Comparison of ENCODE assay signal across 7 mouse cellular contexts in genomic region chr11:97415712-97416636, GRCm38 (mm10). TPM values are rescaled to one million over a fixed set of nuclear protein-coding genes. Genes with fewer than 3 reads are reported as not detected.
DNase-seq lines count a peak whose midpoint lies in the region; ATAC-seq and TF ChIP-seq lines count a peak whose summit lies in the region.

No protein-coding gene starts in this region.

- H3K4me3 ChIP-seq in C2C12 (ENCODE audit: insufficient read depth, poor library complexity, severe bottlenecking), result peak overlapping the region; percentile 80
- peak overlapping the region; percentile 91 for H3K4me3 ChIP-seq in embryonic fibroblast, embryonic 13.5 days (ENCODE audit: insufficient read depth, low read length)
- peak overlapping the region; percentile 87 for H3K4me3 ChIP-seq in limb, embryonic 15.5 days
- peak overlapping the region; percentile 36 for H3K4me3 ChIP-seq in myocyte

- H3K79me2 ChIP-seq in C2C12 (ENCODE audit: control insufficient read depth, insufficient read depth) (peaks cover 53% of the 10 kb centered on the region), myocyte (ENCODE audit: control insufficient read depth, insufficient read depth) (peaks cover 47% of the 10 kb centered on the region)

- 2% methylated on average over 49 of the region's 49 CpGs for WGBS in limb, embryonic 15.5 days

- intact Hi-C loops in heart, postnatal 25 days (cut with DNase I), result no loop called here

- no peaks in the 10 kb centered on the region for H3K36me3 ChIP-seq in C2C12 (ENCODE audit: control insufficient read depth, insufficient read depth)
- H3K36me3 ChIP-seq in limb, embryonic 15.5 days, result no peaks in the 10 kb centered on the region
- H3K36me3 ChIP-seq in myocyte (ENCODE audit: control insufficient read depth, insufficient read depth), result no peaks in the 10 kb centered on the region

- H3K4me2 ChIP-seq in limb, embryonic 15.5 days, result peak overlapping the region; percentile 85
- H3K4me2 ChIP-seq in myocyte (ENCODE audit: low read depth), result peak overlapping the region; percentile 99

- ATAC-seq in limb, embryonic 15.5 days (ENCODE audit: insufficient number of reproducible peaks, low FRiP score, low TSS enrichment, low read depth), result peak; percentile 45; the same call in 1 of the 2 replicates

- DNase-seq in ES-CJ7 (ENCODE audit: low read depth, low spot score), result peak; percentile 90
- peak; percentile 54 for DNase-seq in heart, postnatal 25 days (ENCODE audit: low spot score)
- no peak for DNase-seq in frontal cortex, postnatal 36 days (ENCODE audit: low spot score in 2 of 2)

- H3K27me3 ChIP-seq in C2C12 (ENCODE audit: control insufficient read depth, insufficient read depth, insufficient read length) (no peaks in the 10 kb centered on the region), myocyte (ENCODE audit: control insufficient read depth, insufficient read depth, insufficient read length) (no peaks in the 10 kb centered on the region)
- H3K27me3 ChIP-seq in limb, embryonic 15.5 days, result no peaks in the 10 kb centered on the region

- H3K9me3 ChIP-seq in limb, embryonic 15.5 days, result no peaks in the 10 kb centered on the region

- TF ChIP-seq POLR2A in embryonic fibroblast, embryonic 13.5 days (IDR thresholded peaks at IDR 0.05; ENCODE audit: low read depth, low read length), result no peak; the same call in 1 of the 2 replicates
- no peak for TF ChIP-seq POLR2A in myocyte (IDR thresholded peaks at IDR 0.05; ENCODE audit: insufficient read length, low read depth)

- peak overlapping the region; percentile 70 for H3K27ac ChIP-seq in embryonic fibroblast, embryonic 13.5 days (ENCODE audit: insufficient read depth, low read length)
- peak overlapping the region; percentile 93 for H3K27ac ChIP-seq in limb, embryonic 15.5 days

- H3K79me3 ChIP-seq in C2C12 (ENCODE audit: low read depth), result peaks cover 31% of the 10 kb centered on the region

- peak overlapping the region; percentile 87 for H3K9ac ChIP-seq in limb, embryonic 15.5 days

- H3ac ChIP-seq in C2C12 (ENCODE audit: control insufficient read depth, insufficient read length, low read depth) (peak overlapping the region; percentile 91), myocyte (ENCODE audit: control insufficient read depth, insufficient read length) (peak overlapping the region; percentile 29)

- H3K4me1 ChIP-seq in embryonic fibroblast, embryonic 13.5 days (ENCODE audit: control insufficient read depth, insufficient read depth, low read length), result peaks cover 9% of the 10 kb centered on the region; the same call in 1 of the 2 replicates
- peaks cover 52% of the 10 kb centered on the region for H3K4me1 ChIP-seq in limb, embryonic 15.5 days

- no peak for TF ChIP-seq CTCF in C2C12 (IDR thresholded peaks at IDR 0.05; ENCODE audit: control insufficient read depth, insufficient read depth, insufficient read length)
- no peak for TF ChIP-seq CTCF in embryonic fibroblast, embryonic 13.5 days (IDR thresholded peaks at IDR 0.05; ENCODE audit: borderline replicate concordance, insufficient read depth, low read length)

TF ChIP-seq in C2C12, 6 proteins besides CTCF, POLR2A, EP300 and RAD21:
- TF ChIP-seq MYOG (IDR thresholded peaks at IDR 0.05; ENCODE audit: control insufficient read depth, extremely low read depth, insufficient read length) (no peak), CEBPB (IDR thresholded peaks at IDR 0.05; ENCODE audit: low read depth) (no peak), MAX (IDR thresholded peaks at IDR 0.05) (no peak), FOSL1 (IDR thresholded peaks at IDR 0.05; ENCODE audit: insufficient read depth, low read length, poor library complexity, severe bottlenecking) (no peak), MYOD1 (IDR thresholded peaks at IDR 0.05; ENCODE audit: control insufficient read depth, insufficient read length, low read depth) (no peak), USF1 (IDR thresholded peaks at IDR 0.05; ENCODE audit: low read depth) (no peak)

TF ChIP-seq in myocyte, 11 proteins besides CTCF, POLR2A, EP300 and RAD21:
- TF ChIP-seq MYOD1 (IDR thresholded peaks at IDR 0.05; ENCODE audit: control insufficient read depth in 1 of 3, insufficient read length in 2 of 3, low read depth in 2 of 3), result peak in 2 of 3 experiments; percentile 41 to 69
- TF ChIP-seq MYOG (IDR thresholded peaks at IDR 0.05; ENCODE audit: control insufficient read depth in 1 of 3, insufficient read depth in 1 of 3, insufficient read length in 2 of 3, low read depth in 2 of 3), result peak in 2 of 3 experiments; percentile 52 to 81
- no peak for TF ChIP-seq MAX (IDR thresholded peaks at IDR 0.05; ENCODE audit: low read depth)
- no peak for TF ChIP-seq POLR2AphosphoS2 (IDR thresholded peaks at IDR 0.05; ENCODE audit: insufficient read length, low read depth)
- no peak for TF ChIP-seq USF1 (IDR thresholded peaks at IDR 0.05; ENCODE audit: low read depth)
- TF ChIP-seq REST (IDR thresholded peaks at IDR 0.05; ENCODE audit: insufficient read depth, insufficient read length), result no peak
- TF ChIP-seq E2F4 (IDR thresholded peaks at IDR 0.05; ENCODE audit: insufficient read depth), result no peak

RNA-seq across cellular contexts. Expression of gene Arhgap23, which starts 0.6 kb away (rescaled TPM):
- polyA plus RNA-seq in C2C12 (2012; fragmentation: generic; extraction: Trizol) (23.9 TPM), myocyte (2012; fragmentation: generic; extraction: Trizol) (41.9 TPM)
- polyA plus RNA-seq in embryonic fibroblast, embryonic 13.5 days (2011; ENCODE audit: insufficient read length, low read depth, missing spikeins), result 49.2 and 55.7 TPM in 2 replicates
- 10 to 100 TPM; 14.8 to 19.4 TPM for total RNA-seq in heart, postnatal 25 days (2021)
- polyA plus RNA-seq in limb, embryonic 15.5 days (2015; fragmentation: Nextera tagmentation; extraction: Ambion mirVana), result 7.8 and 8.4 TPM in 2 replicates

RNA-seq across cellular contexts. Expression of gene Socs7, which starts 53.6 kb away (rescaled TPM):
- polyA plus RNA-seq in C2C12 (2012; fragmentation: generic; extraction: Trizol) (8.1 TPM), myocyte (2012; fragmentation: generic; extraction: Trizol) (19.8 TPM)
- 10.0 and 10.6 TPM in 2 replicates for polyA plus RNA-seq in embryonic fibroblast, embryonic 13.5 days (2011; ENCODE audit: insufficient read length, low read depth, missing spikeins)
- 10 to 100 TPM; 17.9 to 19.9 TPM for total RNA-seq in heart, postnatal 25 days (2021)
- polyA plus RNA-seq in limb, embryonic 15.5 days (2015; fragmentation: Nextera tagmentation; extraction: Ambion mirVana), result 3.4 and 4.4 TPM in 2 replicates

Comparison
In these comparisons a context has a peak if more than half of its experiments do, and no peak if none do; other contexts are left out.
1. H3K4me3 ChIP-seq: peak in every context shown above with its lines; median percentile 91 in embryonic fibroblast, embryonic 13.5 days; 87 in limb, embryonic 15.5 days; 80 in C2C12; 36 in myocyte.
2. DNase-seq: peak in ES-CJ7 (single experiment) and heart, postnatal 25 days (single experiment); none in frontal cortex, postnatal 36 days (0 of 2).